Mouse (Mus musculus): Measurements from ENCODE around the gene Taf12.

DNA sequence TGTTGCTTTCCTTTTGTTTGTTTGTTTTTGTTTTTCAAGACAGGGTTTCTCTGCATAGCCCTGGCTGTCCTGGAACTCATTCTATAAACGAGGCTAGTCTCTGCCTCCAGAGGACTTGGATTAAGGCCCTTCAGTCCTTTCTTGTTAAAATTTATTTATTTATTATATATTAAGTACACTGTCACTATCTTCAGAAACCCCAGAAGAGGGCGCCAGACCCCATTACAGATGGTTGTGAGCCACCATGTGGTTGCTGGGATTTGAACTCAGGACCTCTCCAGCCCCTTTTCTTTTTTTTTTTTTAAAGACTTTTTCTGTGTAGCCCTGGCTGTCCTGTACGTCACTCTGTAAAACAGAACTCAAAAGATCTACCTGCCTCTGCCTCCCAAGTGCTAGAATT, 19.2 kb upstream of the Taf12 start:
- TF ChIP-seq CTCF (IDR thresholded peaks at IDR 0.05; ENCODE audit: borderline replicate concordance, insufficient read depth, low read depth, low read length) (0 out of 2 replicates have a peak, but pooled peaks have one; percentile 8), POLR2A (IDR thresholded peaks at IDR 0.05; ENCODE audit: borderline replicate concordance, insufficient read depth, low read length) (no peak)
